Mouse (Mus musculus): ENCODE measurements around the gene Hsp90aa1.

Gene Hsp90aa1

DNA sequence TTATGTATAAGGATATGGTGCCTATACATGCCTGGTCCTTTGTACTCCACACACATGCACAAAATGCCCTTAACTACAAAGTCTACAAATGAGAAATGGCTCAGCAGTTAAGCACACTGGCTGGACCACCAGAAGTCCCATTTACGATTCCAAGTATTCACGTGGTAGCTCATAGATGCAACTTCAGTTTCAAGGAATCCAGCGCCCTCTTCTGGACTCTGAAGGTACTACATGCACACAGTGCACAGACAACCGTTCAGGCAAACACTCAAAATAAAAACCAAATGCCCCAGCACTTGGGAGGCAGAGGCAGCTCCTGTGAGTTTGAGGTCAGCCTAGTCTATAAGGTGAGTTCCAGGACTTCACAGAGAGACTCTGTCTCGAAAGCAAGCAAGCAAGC, 28.3 kb downstream of the Hsp90aa1 start:
- in situ Hi-C loops (cut with MboI; ENCODE audit: low pct_unique_long_range_greater_than_20kb in 1 of 2, low sequenced_read_pairs in 2 of 2, unreplicated experiment in 1 of 2), result no loop called here

DNA sequence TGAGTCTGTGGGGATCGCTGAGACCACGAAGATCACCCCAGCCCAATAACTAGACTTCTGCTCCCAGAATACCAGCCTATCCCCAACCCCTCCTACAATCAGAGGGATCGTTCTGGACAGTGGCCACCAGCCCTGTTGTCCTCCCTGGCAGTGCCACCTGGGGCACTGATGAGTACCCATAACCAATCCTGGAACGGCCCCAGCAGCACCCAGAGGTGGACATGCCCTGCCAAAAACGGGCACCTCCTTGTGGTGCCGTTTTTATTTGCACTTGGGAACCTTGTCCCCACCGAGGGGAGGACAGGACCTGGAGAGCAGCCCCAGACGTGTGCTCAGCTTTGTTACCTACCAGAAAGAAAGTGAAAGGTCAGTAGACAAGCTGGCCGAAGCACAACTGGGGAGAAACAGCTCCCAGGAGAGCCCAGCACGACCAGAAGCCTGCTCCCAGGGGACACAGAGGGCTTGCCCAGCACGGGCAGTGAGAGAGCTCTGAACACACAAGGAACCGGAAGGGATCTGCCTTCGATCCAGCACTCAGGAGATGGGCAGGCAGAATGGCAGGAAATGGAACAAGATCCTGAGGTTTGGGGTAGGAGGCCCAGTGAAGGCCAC, 35.0 kb downstream of the Hsp90aa1 start:
- in situ Hi-C loops (cut with MboI; ENCODE audit: low pct_unique_long_range_greater_than_20kb in 1 of 2, low sequenced_read_pairs in 2 of 2, unreplicated experiment in 1 of 2), result no loop called here

DNA sequence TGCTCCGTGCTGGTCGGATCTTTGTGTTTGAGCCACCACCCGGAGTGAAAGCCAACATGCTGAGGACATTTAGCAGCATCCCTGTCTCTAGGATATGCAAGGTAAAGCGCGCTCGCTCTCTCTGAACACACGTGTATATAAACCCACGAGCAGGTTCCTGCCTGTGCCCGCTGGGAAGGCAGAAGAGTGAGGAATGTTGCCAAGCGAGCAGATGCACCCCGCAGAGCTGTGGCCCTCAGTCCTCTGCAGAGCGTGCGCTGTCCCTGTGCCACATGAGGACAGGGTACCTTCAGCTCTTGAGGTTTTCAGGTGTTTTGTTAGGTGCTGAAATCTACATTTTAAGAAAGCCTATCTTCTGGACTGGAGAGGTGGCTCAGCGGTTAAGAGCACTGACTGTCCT, 40.8 kb downstream of the Hsp90aa1 start:
- in situ Hi-C loops (cut with MboI; ENCODE audit: low pct_unique_long_range_greater_than_20kb in 1 of 2, low sequenced_read_pairs in 2 of 2, unreplicated experiment in 1 of 2), result loop anchor here in 1 of 2 experiments (5.0 kb wide), 1 partner anchor 44 kb away; no protein-coding TSS in a partner anchor

DNA sequence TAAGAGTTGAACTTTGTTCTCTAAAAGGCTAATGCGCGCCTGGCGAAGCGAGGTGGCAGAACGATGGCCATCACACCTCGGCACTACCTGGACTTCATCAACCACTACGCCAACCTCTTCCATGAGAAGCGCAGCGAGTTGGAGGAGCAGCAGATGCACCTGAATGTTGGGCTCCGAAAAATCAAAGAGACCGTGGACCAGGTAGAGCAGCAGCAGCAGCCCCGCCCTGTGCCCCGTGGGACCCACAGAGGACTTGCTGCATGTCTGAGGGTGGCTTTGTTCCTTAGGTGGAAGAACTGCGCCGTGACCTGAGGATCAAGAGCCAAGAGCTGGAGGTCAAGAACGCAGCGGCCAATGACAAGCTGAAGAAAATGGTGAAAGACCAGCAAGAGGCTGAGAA, 51.1 kb downstream of the Hsp90aa1 start:
- in situ Hi-C loops (cut with MboI; ENCODE audit: low pct_unique_long_range_greater_than_20kb in 1 of 2, low sequenced_read_pairs in 2 of 2, unreplicated experiment in 1 of 2), result no loop called here

DNA sequence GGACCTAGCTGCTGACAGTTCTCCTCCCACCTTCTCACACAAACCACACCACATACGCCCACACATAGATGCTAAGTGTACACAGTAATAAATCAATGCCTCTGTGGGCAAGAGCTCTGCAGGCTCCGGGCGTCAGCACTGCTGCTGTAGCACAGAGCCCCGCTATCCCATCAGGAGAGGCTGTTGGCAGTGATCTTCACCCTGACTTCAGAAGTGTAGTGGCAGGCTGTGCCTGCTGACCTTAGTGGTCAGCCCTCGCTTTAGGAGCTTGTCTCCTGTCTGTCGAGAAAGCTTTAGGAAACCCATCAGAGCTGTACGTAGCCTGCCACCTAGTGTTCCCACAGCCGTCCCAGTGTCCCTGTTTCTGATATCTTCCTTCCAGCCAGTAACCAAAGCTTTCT, 52.3 kb downstream of the Hsp90aa1 start:
- in situ Hi-C loops (cut with MboI; ENCODE audit: low pct_unique_long_range_greater_than_20kb in 1 of 2, low sequenced_read_pairs in 2 of 2, unreplicated experiment in 1 of 2), result no loop called here
